Mouse (Mus musculus) cortical plate, adult 2 months (tissue): Measurements from ENCODE around the gene Lct.

Experiments used
- CTCF ChIP-seq: fragments of 200-500 bp; IDR thresholded peaks from 2 replicates; pipeline ENCODE4 v1.5.1; 2011; ENCODE audit warnings: mild to moderate bottlenecking, control low read depth, low read length; ENCODE audit not compliant: insufficient read depth; ENCODE audit errors: extremely low read depth
- POLR2A ChIP-seq: fragments of 200-500 bp; IDR thresholded peaks from 2 replicates; pipeline ENCODE4 v1.6.1; 2011; ENCODE audit warnings: mild to moderate bottlenecking, low read length, control low read depth; ENCODE audit not compliant: insufficient read depth; ENCODE audit errors: extremely low read depth

DNA sequence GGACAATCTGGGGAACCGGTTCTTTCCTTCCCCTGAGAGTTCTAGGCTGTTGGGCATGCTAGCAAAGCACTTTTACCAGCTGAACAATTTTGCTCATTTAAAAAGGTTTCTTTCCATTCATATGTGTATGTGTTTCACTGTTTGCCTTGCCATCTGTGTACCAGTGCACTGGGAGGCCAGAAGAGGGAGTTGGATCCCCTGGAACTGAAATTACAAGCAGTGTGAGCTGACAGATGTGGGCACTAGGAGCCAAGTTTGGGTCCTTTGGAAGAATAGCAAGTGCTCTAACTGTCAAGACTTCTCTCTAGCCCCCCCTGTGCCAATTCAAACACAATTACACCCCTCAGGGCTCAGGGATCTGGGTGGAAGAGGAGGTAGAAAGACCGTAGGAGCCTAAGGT lies 3.3 kb downstream of the Lct start:
- TF ChIP-seq POLR2A (no peak), CTCF (no peak)
